Mouse (Mus musculus): Measurements from ENCODE around the gene Col28a1. TPM values are rescaled to one million over a fixed set of nuclear protein-coding genes. Genes with fewer than 3 reads are reported as not detected.
"Not testable (repeated sequence)": the region's sequence is repeated elsewhere in the genome, so short reads cannot be mapped to it uniquely, and the experiment has no call there.

The Col28a1 gene
- polyA plus RNA-seq, 1 experiment: 4.0 TPM

GRCm38 (mm10) chr6:8023527-8023926 lies 168.9 kb downstream of the Col28a1 start:
- no peak for DNase-seq (ENCODE audit: low spot score)

- DNase-seq (ENCODE audit: low spot score): no peak
Observed at GRCm38 (mm10) chr6:7994736-7995135, 197.7 kb downstream of the Col28a1 start.

- no peak for DNase-seq (ENCODE audit: low spot score)
Observed at GRCm38 (mm10) chr6:7983646-7983979, 208.8 kb downstream of the Col28a1 start.

- DNase-seq (ENCODE audit: low spot score): not testable (repeated sequence)
Observed at GRCm38 (mm10) chr6:7982958-7983645, 209.3 kb downstream of the Col28a1 start.

- no peak for DNase-seq (ENCODE audit: low spot score)
Observed at GRCm38 (mm10) chr6:7971020-7971760, 221.2 kb downstream of the Col28a1 start.

GRCm38 (mm10) chr6:7969376-7969775 lies 223.0 kb downstream of the Col28a1 start:
- DNase-seq (ENCODE audit: low spot score): no peak

- no peak for DNase-seq (ENCODE audit: low spot score)
Observed at GRCm38 (mm10) chr6:7965833-7966522, 226.4 kb downstream of the Col28a1 start.

- no peak for DNase-seq (ENCODE audit: low spot score)
Observed at GRCm38 (mm10) chr6:7962749-7963148, 229.7 kb downstream of the Col28a1 start.

GRCm38 (mm10) chr6:7952208-7952607 lies 240.2 kb downstream of the Col28a1 start:
- DNase-seq (ENCODE audit: low spot score): no peak

- DNase-seq (ENCODE audit: low spot score): no peak
Observed at GRCm38 (mm10) chr6:7951778-7952177, 240.6 kb downstream of the Col28a1 start.

Other genes starting within 250 kb of the Col28a1 start
- gene Mios, start 16.6 kb upstream of the Col28a1 start, polyA plus RNA-seq (2012; rRNA removed): 8.0 and 9.7 TPM in 2 replicates
- 23.9 and 30.8 TPM in 2 replicates for gene Rpa3, start 66.6 kb upstream of the Col28a1 start, polyA plus RNA-seq (2012; rRNA removed)
- 12.4 and 14.0 TPM in 2 replicates for gene Umad1, start 66.7 kb upstream of the Col28a1 start, polyA plus RNA-seq (2012; rRNA removed)
- gene Gm45062, start 66.8 kb upstream of the Col28a1 start, polyA plus RNA-seq (2012; rRNA removed): 5.4 and 6.8 TPM in 2 replicates